12 mouse cellular contexts compared by ENCODE assay signal in genomic region chr16:92139386-92140261, GRCm38 (mm10).
DNase-seq lines count a peak whose midpoint lies in the region; ATAC-seq and TF ChIP-seq lines count a peak whose summit lies in the region.
"Had no signal": no experiment of that assay in that cellular context is flagged by ENCODE, and none has a peak within 500 bp of the region (broad histone marks: within the 10 kb centered on the region; RNA-seq: fewer than 3 reads in every experiment).

No protein-coding gene starts in this region.

- no peaks in the 10 kb centered on the region for H3K9me3 ChIP-seq in heart, embryonic 15.5 days (replicated peaks)

- TF ChIP-seq CTCF in Patski (IDR thresholded peaks at IDR 0.05), result no peak
- no peak for TF ChIP-seq CTCF in embryonic fibroblast, embryonic 13.5 days (IDR thresholded peaks at IDR 0.05; ENCODE audit: borderline replicate concordance, insufficient read depth, low read length)

- 0 out of 2 replicates have a peak overlapping the region, but pooled peaks have one; percentile 1 for H3K27ac ChIP-seq in heart, embryonic 15.5 days
- H3K27ac ChIP-seq in embryonic fibroblast, embryonic 13.5 days (ENCODE audit: insufficient read depth, low read length), result peak overlapping the region; percentile 17; the same call in 1 of the 2 replicates

- 0 out of 2 replicates have a peak, but pooled peaks cover 4% of the 10 kb centered on the region for H3K4me1 ChIP-seq in heart, embryonic 15.5 days (replicated peaks)
- no peaks in the 10 kb centered on the region for H3K4me1 ChIP-seq in embryonic fibroblast, embryonic 13.5 days (ENCODE audit: control insufficient read depth, insufficient read depth, low read length)

- ATAC-seq in heart, embryonic 15.5 days (replicated peaks; ENCODE audit: insufficient number of reproducible peaks, insufficient read depth, low FRiP score, low read depth), result no peak
- peak; percentile 69 for ATAC-seq in Patski
- ATAC-seq in megakaryocyte, adult 5-6 weeks (ENCODE audit: poor library complexity, severe bottlenecking), result no peak
- ATAC-seq: CD4-positive, CD25-positive, alpha-beta regulatory T cell, adult 4 months; inflammation-experienced regulatory T-cells, adult 6 months; lung, postnatal 0 days had no signal

- POLR2A ChIA-PET in Patski (lab: Charles Lee), result no interaction called here

- no peaks in the 10 kb centered on the region for H3K36me3 ChIP-seq in heart, embryonic 15.5 days

- in situ Hi-C loops in Patski (cut with MboI; ENCODE audit: low pct_unique_long_range_greater_than_20kb), result no loop called here

- no peak overlapping the region for H3K4me3 ChIP-seq in heart, embryonic 15.5 days
- H3K4me3 ChIP-seq in embryonic fibroblast, embryonic 13.5 days (ENCODE audit: insufficient read depth, low read length), result no peak overlapping the region

- H3K4me2 ChIP-seq in heart, embryonic 15.5 days, result no peak overlapping the region

- H3K9ac ChIP-seq in heart, embryonic 15.5 days, result no peak overlapping the region

- WGBS in heart, embryonic 15.5 days, result 65% methylated on average over 15 of the region's 15 CpGs

- CTCF ChIA-PET in Patski (lab: Charles Lee), result no interaction called here

- TF ChIP-seq POLR2A in embryonic fibroblast, embryonic 13.5 days (IDR thresholded peaks at IDR 0.05; ENCODE audit: low read depth, low read length), result no peak

- H3K27me3 ChIP-seq in heart, embryonic 15.5 days, result no peaks in the 10 kb centered on the region
- no peaks in the 10 kb centered on the region for H3K27me3 ChIP-seq in Patski

- no peak for DNase-seq in heart, adult 18-20 months
- DNase-seq in Patski (ENCODE audit: low read depth, low spot score), result peak; percentile 33
- peak; percentile 47 for DNase-seq in mesoderm, embryonic 11.5 days (ENCODE audit: low read depth, low spot score)
- DNase-seq in spleen, postnatal 10 days (ENCODE audit: low spot score in 2 of 2), result no peak
- no peak for DNase-seq in layer of hippocampus, postnatal 36 days
- DNase-seq: cerebellum, adult 11-12 months had no signal

Comparison
In these comparisons a context has a peak if more than half of its experiments do, and no peak if none do; other contexts are left out.
1. DNase-seq: peak in Patski (single experiment) and mesoderm, embryonic 11.5 days (single experiment); none in heart, adult 18-20 months (0 of 2), spleen, postnatal 10 days (0 of 2) and layer of hippocampus, postnatal 36 days (0 of 2).